Mouse (Mus musculus) stomach, embryonic 16.5 days (tissue): Measurements from ENCODE around the gene Il20rb. TPM values are rescaled to one million over a fixed set of nuclear protein-coding genes. Genes with fewer than 3 reads are reported as not detected.

Source experiments
- ATAC-seq: fragments of 200-750 bp; cut with Nextera tagmentation; 2 replicates; pipeline ENCODE4 v1.8.0; 2017; ENCODE audit warnings: moderate number of reproducible peaks, moderate TSS enrichment; ENCODE audit not compliant: insufficient read depth, low FRiP score
- H3K27ac ChIP-seq: fragments of 300-500 bp; sonication (generic); 2 replicates; pipeline ENCODE4 v1.5.1; 2014; ENCODE audit warnings: low read length
- H3K27me3 ChIP-seq: fragments of 300-500 bp; sonication (generic); 2 replicates; pipeline ENCODE4 v1.6.1; 2014; ENCODE audit warnings: low read length, control low read depth, mixed read lengths; ENCODE audit not compliant: control insufficient read depth, insufficient read depth
- H3K36me3 ChIP-seq: fragments of 300-500 bp; sonication (generic); 2 replicates; pipeline ENCODE4 v1.6.1; 2014; ENCODE audit warnings: low read length; ENCODE audit not compliant: control insufficient read depth, insufficient read depth
- H3K4me1 ChIP-seq: fragments of 300-500 bp; sonication (generic); 2 replicates; pipeline ENCODE4 v1.6.1; 2014; ENCODE audit warnings: low read length, control low read depth, mixed read lengths; ENCODE audit not compliant: control insufficient read depth, insufficient read depth
- H3K4me2 ChIP-seq: fragments of 300-500 bp; sonication (generic); 2 replicates; pipeline ENCODE4 v1.6.1; 2014; ENCODE audit warnings: low read depth, low read length, mixed read lengths
- H3K4me3 ChIP-seq: fragments of 300-500 bp; sonication (generic); replicated peaks from 2 replicates; pipeline ENCODE4 v1.5.1; 2014; ENCODE audit warnings: mild to moderate bottlenecking, low read length
- H3K9ac ChIP-seq: fragments of 300-500 bp; sonication (generic); 2 replicates; pipeline ENCODE4 v1.6.1; 2014; ENCODE audit warnings: low read length
- H3K9me3 ChIP-seq: fragments of 300-500 bp; sonication (generic); replicated peaks from 2 replicates; pipeline ENCODE4 v1.6.1; 2016; ENCODE audit warnings: low read length, control low read depth; ENCODE audit not compliant: control insufficient read depth
- WGBS: fragments of 180-500 bp; shearing (Covaris S2); extraction: QIAGEN DNeasy Blood & Tissue Kit; methylation state at CpG from one replicate; pipeline ENCODE4 v1.1.7; 2014; 5-methylcytosine and 5-hydroxymethylcytosine counted together
- polyA plus RNA-seq: library from polyadenylated mRNA; unstranded; fragments of >200 nt; fragmentation: Nextera tagmentation; extraction: Ambion mirVana; gene quantifications from 2 replicates; pipeline ENCODE4 v1.2.1, GENCODE M21; 2015

Il20rb gene
- polyA plus RNA-seq, 1 experiment from 2014 or later: 1.1 TPM

GRCm38 (mm10) chr9:100507581-100507980 lies 21.0 kb upstream of the Il20rb start:
- 84% methylated on average over 2 of the region's 2 CpGs for WGBS
- no peak overlapping the region for H3K27ac ChIP-seq
- no peaks in the 10 kb centered on the region for H3K27me3 ChIP-seq
- no peak for ATAC-seq
- no peaks in the 10 kb centered on the region for H3K4me1 ChIP-seq
- H3K36me3 ChIP-seq: no peaks in the 10 kb centered on the region
- H3K9me3 ChIP-seq: no peaks in the 10 kb centered on the region
- no peak overlapping the region for H3K9ac ChIP-seq
- H3K4me2 ChIP-seq: no peak overlapping the region
- H3K4me3 ChIP-seq: no peak overlapping the region

DNA sequence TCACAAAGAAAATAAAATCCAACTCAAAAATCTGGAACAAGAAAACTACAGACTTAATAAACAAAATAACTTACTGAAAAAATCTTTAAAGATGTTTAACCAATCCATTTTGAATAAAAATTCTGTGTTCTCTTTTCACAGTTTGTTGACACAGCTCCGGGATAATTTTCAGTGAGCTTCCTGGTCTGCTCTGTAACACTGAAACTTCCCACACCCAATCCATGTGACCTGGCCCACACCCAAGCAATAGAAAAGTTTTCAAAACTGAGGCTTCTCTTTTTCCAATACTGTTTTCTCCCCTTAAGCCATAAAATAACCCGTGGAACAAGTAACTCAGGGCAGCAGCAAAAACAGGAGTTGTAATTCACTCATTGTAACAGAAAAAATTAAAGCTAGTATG lies 20.1 kb upstream of the Il20rb start:
- H3K4me1 ChIP-seq: no peaks in the 10 kb centered on the region
- no peak overlapping the region for H3K27ac ChIP-seq
- 24% methylated on average over 2 of the region's 2 CpGs for WGBS
- peak; percentile 80; the same call in 1 of the 2 replicates for ATAC-seq
- no peaks in the 10 kb centered on the region for H3K27me3 ChIP-seq
- H3K4me3 ChIP-seq: no peak overlapping the region
- H3K9me3 ChIP-seq: no peaks in the 10 kb centered on the region
- H3K4me2 ChIP-seq: no peak overlapping the region
- no peaks in the 10 kb centered on the region for H3K36me3 ChIP-seq
- H3K9ac ChIP-seq: no peak overlapping the region

DNA sequence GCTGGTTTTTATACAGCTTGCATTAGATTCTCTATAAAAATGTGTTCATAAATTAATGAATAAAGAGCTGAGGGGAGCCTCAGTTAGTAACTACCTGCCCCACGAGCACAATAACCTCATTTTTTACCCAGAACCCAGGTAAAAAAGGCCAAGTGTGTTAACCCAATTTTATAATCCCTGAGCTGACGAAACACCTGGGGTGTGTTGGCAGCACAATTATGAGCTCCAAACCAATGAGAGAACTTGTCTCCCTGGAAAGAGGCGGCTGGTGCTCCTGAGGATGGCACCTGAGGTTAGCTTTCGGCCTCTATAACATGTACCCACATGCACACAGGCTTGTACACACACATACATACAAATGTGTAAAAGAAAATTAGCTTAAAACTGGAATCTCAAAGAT lies 18.9 kb upstream of the Il20rb start:
- Histone ChIP-seq H3K27me3 (no peaks in the 10 kb centered on the region), H3K9me3 (no peaks in the 10 kb centered on the region), H3K4me2 (peak overlapping the region; percentile 42; the same call in 1 of the 2 replicates), H3K36me3 (no peaks in the 10 kb centered on the region), H3K9ac (peak overlapping the region; percentile 35; the same call in 1 of the 2 replicates), H3K4me3 (peak overlapping the region; percentile 26), H3K4me1 (no peaks in the 10 kb centered on the region), H3K27ac (peak overlapping the region; percentile 73)
- 84% methylated on average over 4 of the region's 4 CpGs for WGBS
- no peak for ATAC-seq

- no peak overlapping the region for H3K4me2 ChIP-seq
- no peak for ATAC-seq
- 88% methylated on average over 5 of the region's 5 CpGs for WGBS
These were observed 7.1 kb upstream of the Il20rb start for GRCm38 (mm10) chr9:100493611-100494261.

GRCm38 (mm10) chr9:100491424-100491823 lies 4.8 kb upstream of the Il20rb start:
- no peak overlapping the region for H3K4me3 ChIP-seq
- H3K9ac ChIP-seq: no peak overlapping the region
- H3K27ac ChIP-seq: no peak overlapping the region
- ATAC-seq: no peak
- no peak overlapping the region for H3K4me2 ChIP-seq
- H3K27me3 ChIP-seq: no peaks in the 10 kb centered on the region
- peaks cover 11% of the 10 kb centered on the region for H3K4me1 ChIP-seq
- H3K9me3 ChIP-seq: no peaks in the 10 kb centered on the region
- H3K36me3 ChIP-seq: no peaks in the 10 kb centered on the region
- WGBS: 85% methylated on average over 1 of the region's 1 CpGs

More at GRCm38 (mm10) chr9:100493611-100494261, 7.1 kb upstream of the Il20rb start:
- no peak overlapping the region for H3K27ac ChIP-seq
- no peak overlapping the region for H3K9ac ChIP-seq
- H3K27me3 ChIP-seq: no peaks in the 10 kb centered on the region
- H3K9me3 ChIP-seq: no peaks in the 10 kb centered on the region
- H3K4me3 ChIP-seq: no peak overlapping the region
- no peaks in the 10 kb centered on the region for H3K36me3 ChIP-seq
- H3K4me1 ChIP-seq: 0 out of 2 replicates have a peak, but pooled peaks cover 4% of the 10 kb centered on the region

GRCm38 (mm10) chr9:100488969-100489368 lies 2.4 kb upstream of the Il20rb start:
- WGBS: 87% methylated on average over 6 of the region's 6 CpGs
- Histone ChIP-seq H3K36me3 (no peaks in the 10 kb centered on the region), H3K4me1 (peaks cover 14% of the 10 kb centered on the region), H3K9me3 (no peaks in the 10 kb centered on the region), H3K9ac (no peak overlapping the region), H3K27ac (0 out of 2 replicates have a peak overlapping the region, but pooled peaks have one; percentile 42), H3K4me3 (no peak overlapping the region), H3K27me3 (no peaks in the 10 kb centered on the region), H3K4me2 (no peak overlapping the region)
- ATAC-seq: no peak

DNA sequence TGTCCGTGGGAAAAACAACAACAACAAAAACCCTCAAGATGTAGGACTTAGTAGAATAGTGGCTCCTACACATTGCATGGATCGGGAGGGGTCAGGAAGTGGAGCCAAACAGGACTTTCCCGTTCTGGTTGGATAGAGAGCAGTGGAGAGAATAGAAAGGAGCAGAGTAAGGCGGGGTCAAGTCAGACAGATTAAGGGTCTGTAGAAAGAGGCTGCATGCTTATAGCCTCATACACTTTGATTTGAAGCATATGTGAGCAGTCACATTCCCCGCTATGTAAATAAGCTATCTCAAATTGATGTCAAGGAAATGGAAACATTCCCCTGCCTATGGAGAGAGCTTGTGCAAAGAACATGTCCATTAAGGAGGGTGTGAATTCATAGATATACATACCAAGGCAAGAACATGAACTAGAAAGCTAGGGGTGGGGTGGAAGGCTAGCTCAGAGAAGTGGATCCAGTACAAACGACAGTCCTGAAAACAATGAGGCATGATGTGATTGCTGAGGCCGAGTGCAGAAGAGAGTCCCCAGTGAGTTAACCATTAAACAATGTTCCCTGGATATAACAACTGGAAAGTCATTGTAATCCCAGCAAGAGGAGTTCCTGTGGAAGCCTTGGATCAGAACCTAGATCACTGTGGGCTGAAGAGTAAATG lies 1.6 kb upstream of the Il20rb start:
- Histone ChIP-seq H3K9ac (no peak overlapping the region), H3K9me3 (no peaks in the 10 kb centered on the region), H3K27ac (peak overlapping the region; percentile 42), H3K36me3 (no peaks in the 10 kb centered on the region), H3K27me3 (no peaks in the 10 kb centered on the region), H3K4me3 (no peak overlapping the region), H3K4me2 (no peak overlapping the region), H3K4me1 (peaks cover 14% of the 10 kb centered on the region)
- WGBS: 41% methylated on average over 7 of the region's 7 CpGs
- peak; percentile 72 for ATAC-seq

DNA sequence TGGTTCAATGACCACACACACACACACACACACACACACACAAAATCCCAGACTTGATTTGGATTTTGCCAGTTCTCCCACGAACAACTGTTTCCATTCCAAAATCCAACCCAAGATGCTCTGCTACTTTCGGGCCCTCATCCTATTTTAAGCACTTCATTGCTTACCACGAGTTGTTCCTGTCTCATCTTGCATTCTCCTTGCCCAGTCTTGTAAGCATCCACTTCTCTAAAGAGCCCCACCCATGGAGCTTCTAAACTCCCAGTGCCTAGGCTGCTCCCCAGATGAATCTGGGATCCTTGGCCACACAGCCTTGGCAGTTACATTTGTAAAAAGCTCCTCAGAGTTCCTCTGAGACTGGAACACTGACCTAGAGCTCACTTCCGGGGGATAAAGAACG lies 3.3 kb downstream of the Il20rb start:
- no peaks in the 10 kb centered on the region for H3K9me3 ChIP-seq
- H3K36me3 ChIP-seq: no peaks in the 10 kb centered on the region
- H3K4me1 ChIP-seq: peaks cover 8% of the 10 kb centered on the region
- H3K27ac ChIP-seq: no peak overlapping the region
- ATAC-seq: no peak
- H3K4me3 ChIP-seq: no peak overlapping the region
- H3K27me3 ChIP-seq: no peaks in the 10 kb centered on the region
- no peak overlapping the region for H3K4me2 ChIP-seq
- H3K9ac ChIP-seq: no peak overlapping the region
- WGBS: 80% methylated on average over 5 of the region's 5 CpGs

- Histone ChIP-seq H3K27me3 (no peaks in the 10 kb centered on the region), H3K4me3 (no peak overlapping the region), H3K4me2 (no peak overlapping the region), H3K9ac (no peak overlapping the region), H3K27ac (no peak overlapping the region), H3K4me1 (peaks cover 4% of the 10 kb centered on the region), H3K9me3 (no peaks in the 10 kb centered on the region), H3K36me3 (no peaks in the 10 kb centered on the region)
- 76% methylated on average over 6 of the region's 6 CpGs for WGBS
- ATAC-seq: no peak
These were observed 5.0 kb downstream of the Il20rb start for GRCm38 (mm10) chr9:100481626-100482025.
